Mouse (Mus musculus) lung, adult 2 months (tissue): ENCODE results near the gene Atad1.

Source experiments
- CTCF ChIP-seq: fragments of 200-500 bp; IDR thresholded peaks from 2 replicates; pipeline ENCODE4 v1.5.1; 2011; ENCODE audit warnings: mild to moderate bottlenecking, low read length, control low read depth; ENCODE audit not compliant: insufficient read depth
- POLR2A ChIP-seq: fragments of 200-500 bp; IDR thresholded peaks from 2 replicates; pipeline ENCODE4 v1.6.1; 2011; ENCODE audit warnings: low read depth, mild to moderate bottlenecking, control low read depth, low read length, borderline replicate concordance; ENCODE audit errors: extremely low read depth

DNA sequence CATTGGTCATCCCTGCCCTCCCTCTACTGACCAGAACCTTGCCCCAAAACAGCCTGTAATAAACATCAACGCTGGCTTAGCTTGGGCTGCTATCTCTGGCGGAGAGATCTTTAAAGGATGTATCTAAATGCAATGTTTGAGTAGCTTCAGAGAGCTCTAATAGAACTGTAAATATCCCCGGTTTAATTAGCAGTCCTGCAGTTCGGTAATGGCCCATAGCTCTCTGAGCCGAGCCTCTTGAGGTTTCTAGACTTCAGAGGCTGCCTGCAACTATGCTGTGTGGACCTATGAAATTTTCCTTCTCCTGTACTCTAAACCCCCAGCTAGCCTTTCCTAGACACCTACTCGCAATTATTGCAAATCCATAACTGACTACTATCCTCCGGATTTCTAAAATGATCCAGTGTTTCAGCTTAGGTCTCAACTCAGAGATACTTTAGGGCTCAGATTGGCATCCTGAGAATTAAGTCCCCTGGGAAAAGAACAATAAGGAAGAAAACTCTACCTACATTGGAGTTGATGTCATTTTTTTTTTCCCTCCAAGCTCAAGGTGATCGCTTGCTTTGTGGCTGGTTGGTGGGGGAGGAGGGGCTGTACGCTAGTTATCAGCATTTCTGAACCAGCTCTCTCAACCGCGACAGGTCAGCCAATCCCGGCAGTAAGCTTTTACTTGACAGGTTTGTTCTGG, 15.7 kb upstream of the Atad1 start:
- TF ChIP-seq CTCF (no peak), POLR2A (no peak)
